Mouse (Mus musculus) embryonic fibroblast, embryonic 13.5 days (primary cell): Measurements from ENCODE around the gene Lta. TPM values are rescaled to one million over a fixed set of nuclear protein-coding genes. Genes with fewer than 3 reads are reported as not detected.
A peak's percentile ranks its signal among the peaks of the same experiment; 100 is the strongest.

ENCODE experiments used
- H3K27ac ChIP-seq: 2 replicates; pipeline ENCODE4 v1.5.1; 2012; ENCODE audit warnings: low read length, control low read depth, inconsistent platforms; ENCODE audit not compliant: insufficient read depth
- H3K4me1 ChIP-seq: 2 replicates; pipeline ENCODE4 v1.6.1; 2011; ENCODE audit warnings: low read length; ENCODE audit not compliant: control insufficient read depth, insufficient read depth
- H3K4me3 ChIP-seq: 2 replicates; pipeline ENCODE4 v1.5.1; 2011; ENCODE audit warnings: mild to moderate bottlenecking, control low read depth, low read length; ENCODE audit not compliant: insufficient read depth
- CTCF ChIP-seq: IDR thresholded peaks from 2 replicates; pipeline ENCODE4 v1.5.1; 2011; ENCODE audit warnings: mild to moderate bottlenecking, control low read depth, low read length, moderate library complexity, borderline replicate concordance; ENCODE audit not compliant: insufficient read depth
- POLR2A ChIP-seq: IDR thresholded peaks from 2 replicates; pipeline ENCODE4 v1.6.1; 2011; ENCODE audit warnings: low read depth, mild to moderate bottlenecking, control low read depth, low read length, moderate library complexity
- polyA plus RNA-seq: library from polyadenylated mRNA; stranded (reverse); fragments of >200 nt; gene quantifications from 2 replicates; pipeline ENCODE4 v1.2.4, GENCODE M21; 2011; ENCODE audit warnings: low read depth; ENCODE audit not compliant: missing spikeins, insufficient read length

Gene Lta
- polyA plus RNA-seq, 1 experiment, result not detected

DNA sequence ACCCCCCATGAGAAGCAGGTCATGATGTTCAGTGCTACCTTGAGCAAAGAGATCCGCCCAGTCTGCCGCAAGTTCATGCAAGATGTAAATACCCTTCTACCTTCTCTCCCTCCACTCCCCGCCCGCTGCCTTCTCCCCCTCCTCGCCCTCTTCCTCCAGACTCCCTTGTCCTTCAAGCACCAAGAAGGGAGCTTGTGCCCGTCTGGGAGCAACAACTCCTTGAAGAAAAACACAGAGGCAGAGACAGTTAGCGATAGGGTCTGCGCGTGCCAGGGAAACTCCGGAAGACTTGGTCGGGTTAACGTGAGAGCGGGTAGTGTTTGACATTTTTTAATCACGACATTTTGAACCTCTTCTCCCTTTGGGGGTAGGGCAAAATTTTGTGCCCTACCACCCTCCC is 43.8 kb upstream of the Lta start:
- H3K4me1 ChIP-seq, result peaks cover 12% of the 10 kb centered on the region
- no peak for TF ChIP-seq POLR2A
- TF ChIP-seq CTCF, result no peak
- no peak overlapping the region for H3K4me3 ChIP-seq
- H3K27ac ChIP-seq, result no peak overlapping the region

DNA sequence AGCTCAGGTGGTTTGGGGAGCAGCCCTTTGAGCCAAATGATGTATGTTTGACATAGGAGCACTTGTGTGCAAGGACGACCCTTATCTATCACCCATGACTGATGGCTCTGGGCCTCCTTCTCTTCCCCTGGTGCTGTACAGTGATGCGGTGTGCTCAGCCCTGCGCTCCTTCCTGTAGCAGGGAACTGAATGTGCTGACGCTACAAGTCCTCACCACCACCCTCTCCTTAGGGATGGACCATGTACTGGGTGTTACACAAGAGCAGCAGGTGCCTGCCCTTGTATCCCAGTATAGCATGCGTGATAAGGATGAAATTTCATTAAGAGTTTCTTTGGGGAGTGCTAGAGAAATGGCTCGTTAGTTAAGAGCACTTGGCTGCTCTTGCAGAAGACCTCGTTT is 42.0 kb upstream of the Lta start:
- no peak overlapping the region for H3K27ac ChIP-seq
- TF ChIP-seq CTCF, result no peak
- no peak for TF ChIP-seq POLR2A
- H3K4me1 ChIP-seq, result peaks cover 13% of the 10 kb centered on the region
- no peak overlapping the region for H3K4me3 ChIP-seq

DNA sequence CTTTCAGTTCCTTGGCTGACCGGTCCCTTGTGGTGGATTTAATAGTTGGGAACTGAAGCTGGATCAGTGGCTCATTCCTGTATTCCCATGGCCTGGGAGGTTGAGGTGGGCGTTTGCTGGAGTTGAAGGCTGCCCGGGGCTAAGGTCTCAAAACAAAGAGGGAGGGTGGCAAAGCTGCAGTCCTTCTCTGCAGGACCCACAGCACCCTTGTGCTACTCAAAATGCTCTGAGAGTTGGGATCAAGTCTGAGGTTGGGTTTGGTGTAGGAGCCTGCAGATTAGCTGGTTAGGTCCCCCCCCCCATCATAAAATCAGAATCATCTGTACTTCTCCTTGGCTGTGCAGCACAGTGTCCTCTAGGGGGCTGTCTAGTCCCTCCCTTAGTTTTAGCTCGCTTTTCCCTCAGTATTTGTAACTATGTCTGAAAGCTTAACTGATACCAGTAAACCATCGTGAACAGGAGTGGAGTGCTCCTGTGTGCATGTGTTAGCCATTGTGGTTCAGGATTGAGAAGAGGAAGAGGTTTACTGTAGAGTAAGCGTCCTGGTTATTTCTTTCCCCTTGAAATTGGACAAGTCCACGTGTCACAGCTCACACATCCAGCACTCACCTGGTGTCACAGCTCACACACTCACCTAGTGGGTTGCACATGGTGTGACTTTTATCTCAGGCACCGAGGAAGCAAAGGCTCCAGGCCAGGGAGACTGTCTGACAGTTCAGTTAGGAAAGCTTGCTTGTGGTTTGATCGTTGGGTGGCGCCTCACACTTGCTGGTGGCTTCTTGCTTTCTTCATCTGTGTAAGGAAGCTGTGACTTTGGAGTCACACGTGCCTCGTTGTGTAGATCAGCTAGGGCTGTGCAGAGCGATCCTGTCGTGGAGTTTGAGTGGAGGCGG is 40.8 kb upstream of the Lta start:
- no peak overlapping the region for H3K4me3 ChIP-seq
- H3K4me1 ChIP-seq, result peaks cover 13% of the 10 kb centered on the region
- no peak overlapping the region for H3K27ac ChIP-seq
- TF ChIP-seq CTCF (no peak), POLR2A (no peak)

DNA sequence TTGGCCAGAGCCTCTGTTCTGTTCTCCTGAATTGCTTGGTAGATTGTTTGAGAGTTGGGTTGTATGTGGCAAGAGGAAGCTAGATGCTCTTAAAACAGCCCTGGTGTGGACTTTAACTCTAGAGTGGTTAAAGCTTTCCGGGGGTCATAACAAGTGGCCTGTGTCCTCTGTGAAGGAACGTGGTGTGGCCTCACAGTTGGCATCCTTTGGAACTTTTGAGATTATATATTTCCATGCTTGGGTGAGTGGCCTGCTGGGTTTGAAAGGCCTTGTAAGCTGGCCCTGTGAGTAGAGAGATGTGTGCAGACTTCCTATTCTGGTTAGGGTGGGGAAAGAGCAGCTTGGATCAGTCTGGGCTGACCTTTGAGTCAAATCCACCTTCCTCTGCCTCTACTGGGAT is 39.8 kb upstream of the Lta start:
- H3K27ac ChIP-seq, result no peak overlapping the region
- 0 out of 2 replicates have a peak overlapping the region, but pooled peaks have one; percentile 66 for H3K4me3 ChIP-seq
- TF ChIP-seq POLR2A, result no peak
- no peak for TF ChIP-seq CTCF

DNA sequence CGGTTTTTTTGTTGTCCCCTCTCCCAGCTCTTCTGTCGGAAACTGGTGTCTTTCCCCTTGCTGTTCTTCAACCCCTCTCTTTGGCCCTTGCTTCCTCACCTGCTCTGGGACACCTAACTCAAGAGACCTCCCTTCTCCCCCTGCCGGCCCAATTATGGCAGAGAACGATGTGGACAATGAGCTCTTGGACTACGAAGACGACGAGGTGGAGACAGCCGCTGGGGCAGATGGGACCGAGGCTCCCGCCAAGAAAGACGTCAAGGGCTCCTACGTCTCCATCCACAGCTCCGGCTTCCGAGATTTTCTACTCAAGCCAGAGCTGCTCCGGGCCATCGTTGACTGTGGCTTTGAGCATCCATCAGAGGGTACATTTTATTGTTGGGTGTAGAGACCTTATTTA is 37.9 kb upstream of the Lta start:
- TF ChIP-seq CTCF (no peak), POLR2A (peak; percentile 49)
- peak overlapping the region; percentile 66 for H3K4me3 ChIP-seq
- peaks cover 19% of the 10 kb centered on the region for H3K4me1 ChIP-seq
- H3K27ac ChIP-seq, result peak overlapping the region; percentile 95

More for the DNA sequence above, 39.8 kb upstream of the Lta start:
- H3K4me1 ChIP-seq, result peaks cover 19% of the 10 kb centered on the region

DNA sequence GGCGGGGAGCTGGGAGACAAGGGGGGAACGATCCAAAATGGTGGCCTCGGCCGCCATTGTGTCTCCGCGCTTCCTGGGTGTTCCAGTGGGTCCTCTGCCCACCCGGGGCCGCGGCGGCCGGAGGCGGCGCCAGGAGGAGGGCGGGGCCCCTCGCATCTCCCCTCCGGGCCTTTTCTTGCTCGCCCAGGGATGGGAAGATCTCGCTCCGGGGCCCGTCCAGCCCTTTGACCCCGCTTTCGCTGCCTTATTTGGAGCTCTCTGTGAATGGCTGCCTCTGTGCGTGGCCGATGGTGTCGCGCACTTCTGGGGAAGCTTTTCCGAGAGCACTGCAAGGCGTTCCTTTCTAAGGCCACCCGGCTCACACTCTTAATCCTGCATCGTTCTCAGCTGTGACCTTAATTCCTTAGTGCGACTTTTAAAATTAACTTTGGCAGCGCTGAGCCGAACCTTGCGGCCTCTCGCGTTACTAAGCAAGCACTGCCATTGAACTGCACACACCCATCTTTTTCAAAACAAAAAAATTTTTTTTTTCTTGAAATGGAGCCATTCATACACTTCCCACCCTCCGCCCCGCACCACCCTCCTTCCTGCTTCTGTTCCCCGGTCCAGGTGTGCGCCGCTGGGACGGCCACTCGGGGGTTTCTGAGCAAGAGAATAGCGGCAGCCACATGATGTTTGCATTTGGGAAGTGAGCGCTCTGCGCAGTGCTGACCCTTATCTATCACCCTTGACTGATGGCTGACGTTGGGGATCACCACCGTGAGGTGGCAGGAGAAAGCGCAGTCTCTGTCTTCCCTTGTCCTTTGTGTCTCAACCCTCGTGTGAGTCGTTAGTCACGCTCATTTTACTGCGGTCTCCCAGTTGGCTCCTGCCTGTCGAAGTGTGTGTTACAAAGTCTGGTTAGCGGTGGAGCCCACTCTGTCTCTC is 37.1 kb upstream of the Lta start:
- peak overlapping the region; percentile 95 for H3K27ac ChIP-seq
- TF ChIP-seq CTCF (no peak), POLR2A (peak; percentile 81)
- H3K4me1 ChIP-seq, result peaks cover 19% of the 10 kb centered on the region
- peak overlapping the region; percentile 66 for H3K4me3 ChIP-seq

DNA sequence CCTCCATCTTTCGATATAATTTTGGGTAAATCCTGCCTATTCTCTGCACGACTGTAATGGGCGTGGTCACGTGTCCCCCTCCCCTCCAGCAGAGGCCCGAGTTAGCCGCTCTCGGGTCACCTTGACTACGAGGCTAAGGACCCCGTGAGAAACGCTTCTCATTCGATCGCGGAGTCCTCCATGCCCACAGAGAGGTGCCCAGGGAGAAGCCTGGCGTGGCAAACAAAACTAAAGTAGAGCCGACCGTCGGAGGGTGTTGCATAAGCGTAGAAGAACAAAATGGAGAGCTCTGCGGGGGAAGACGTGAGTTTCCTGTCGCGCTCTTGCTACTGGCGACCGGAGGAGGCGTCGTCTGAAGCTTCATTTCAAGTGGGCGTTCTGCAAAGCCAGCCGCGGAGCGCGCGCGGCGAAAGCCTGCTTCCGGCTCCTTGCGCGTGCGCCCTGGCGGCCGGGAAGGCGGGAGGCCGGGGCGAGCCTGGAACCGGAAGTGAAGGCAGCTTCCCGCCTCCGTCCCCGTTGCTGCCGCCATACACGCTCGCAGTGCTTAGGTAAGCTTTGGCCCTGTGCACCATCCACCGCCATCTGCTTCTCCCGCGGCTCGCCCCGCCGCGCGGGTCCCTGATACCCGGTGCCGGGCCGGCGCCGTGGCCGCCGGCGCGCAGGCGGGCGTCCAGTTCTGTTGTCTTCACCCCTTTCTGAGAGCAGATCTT is 36.3 kb upstream of the Lta start, which contains the start of gene Ddx39b:
Gene Ddx39b, plus strand, starts transcription at position 442 of the 710 bp plus-strand sequence.
- Histone ChIP-seq H3K4me1 (peaks cover 19% of the 10 kb centered on the region), H3K27ac (peak within 1 kb of the TSS; percentile 95), H3K4me3 (peak within 1 kb of the TSS; percentile 66)
- no peak for TF ChIP-seq CTCF
- peak; percentile 76 for TF ChIP-seq POLR2A

DNA sequence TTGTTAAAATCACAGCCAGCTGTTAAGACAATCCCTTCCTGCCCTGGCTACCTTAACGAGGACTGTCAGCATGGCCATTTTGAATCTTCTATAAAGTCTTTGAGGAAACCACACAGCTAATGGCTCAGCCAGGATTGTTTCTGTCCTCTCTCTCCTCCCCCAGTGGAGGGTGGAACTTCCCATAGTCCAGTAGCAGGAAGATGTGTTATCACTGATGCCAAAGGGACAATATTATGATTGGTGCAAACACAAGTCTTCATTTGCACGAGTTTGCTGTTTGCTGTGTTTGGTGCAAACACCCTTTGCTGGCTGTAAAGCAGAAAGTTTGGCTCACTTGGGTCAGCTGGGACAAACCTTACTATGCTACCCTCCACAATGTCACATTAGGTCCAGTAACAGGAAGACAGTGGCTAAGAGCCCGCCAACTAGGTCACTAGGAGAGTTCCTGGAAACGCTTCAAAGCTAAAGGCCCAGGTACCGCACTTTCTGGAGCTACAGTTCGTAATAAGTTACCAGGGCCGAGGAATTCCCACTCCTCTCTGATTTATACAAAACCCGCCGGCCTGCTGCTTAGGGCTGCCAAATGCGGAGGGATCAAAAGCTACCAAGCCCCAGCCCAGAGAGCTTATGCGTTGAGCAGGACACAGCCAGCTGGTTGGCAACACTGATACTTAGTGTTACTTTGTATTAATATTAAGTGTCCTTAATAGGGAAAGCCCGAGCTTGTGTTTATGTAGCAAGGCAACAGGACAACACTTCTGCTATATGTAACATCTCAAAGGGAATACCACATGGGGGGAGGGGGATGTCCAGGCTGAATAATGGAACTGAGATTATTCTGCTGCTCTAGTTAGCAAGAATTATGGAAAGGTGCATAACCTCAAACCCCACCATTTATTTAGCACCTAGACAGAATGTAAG is 35.5 kb upstream of the Lta start:
- Histone ChIP-seq H3K4me1 (peaks cover 16% of the 10 kb centered on the region), H3K27ac (peak overlapping the region; percentile 93), H3K4me3 (peak overlapping the region; percentile 15)
- TF ChIP-seq POLR2A (peak; percentile 60), CTCF (no peak)

DNA sequence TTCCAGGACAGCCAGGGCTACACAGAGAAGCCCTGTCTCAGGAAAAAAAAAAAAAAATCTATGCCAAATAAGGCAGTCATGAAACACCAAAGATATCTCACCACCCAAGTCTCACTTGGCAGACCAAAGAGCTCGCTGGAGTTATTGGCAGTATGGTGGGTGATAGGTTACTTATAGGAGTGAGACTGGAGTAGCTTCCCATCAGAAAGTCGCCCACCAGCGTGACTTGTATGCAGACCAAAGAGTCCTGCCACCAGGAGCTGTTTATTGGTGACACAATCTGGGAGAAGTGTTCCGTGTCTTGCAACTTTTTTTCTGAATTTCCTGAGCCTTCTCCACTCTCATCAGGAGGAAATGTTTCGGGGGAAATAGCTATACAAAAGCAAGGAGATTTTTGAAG is 34.5 kb upstream of the Lta start:
- TF ChIP-seq CTCF, result no peak
- no peak for TF ChIP-seq POLR2A
- Histone ChIP-seq H3K4me3 (no peak overlapping the region), H3K27ac (no peak overlapping the region), H3K4me1 (peaks cover 14% of the 10 kb centered on the region)
